Mouse (Mus musculus): ENCODE results near the gene Epb41l1.

The Epb41l1 gene

GRCm38 (mm10) chr2:156423672-156424071 is 3.0 kb downstream of the Epb41l1 start:
- no peak for DNase-seq (ENCODE audit: low spot score in 2 of 2)

DNA sequence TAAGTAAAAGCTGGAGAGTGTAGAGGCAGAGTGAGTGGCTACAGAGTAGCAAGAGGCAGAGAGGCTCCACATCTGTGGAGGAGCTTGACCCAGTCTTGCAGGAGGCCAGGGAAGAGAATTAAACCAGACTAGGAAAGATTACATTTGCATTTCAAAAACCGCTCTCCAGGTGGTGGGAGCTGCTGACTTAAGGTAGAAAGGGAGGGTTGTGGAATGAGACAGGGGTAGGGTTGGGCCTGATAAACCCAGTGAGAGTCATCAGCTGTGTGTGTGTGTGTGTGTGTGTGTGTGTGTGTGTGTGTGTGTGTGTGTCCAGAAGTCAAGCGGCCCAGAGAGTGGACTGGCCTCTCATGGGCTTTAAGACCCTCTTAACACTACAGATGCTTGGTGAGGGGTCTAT is 4.9 kb downstream of the Epb41l1 start:
- no peak for DNase-seq (ENCODE audit: low spot score in 2 of 2)

DNA sequence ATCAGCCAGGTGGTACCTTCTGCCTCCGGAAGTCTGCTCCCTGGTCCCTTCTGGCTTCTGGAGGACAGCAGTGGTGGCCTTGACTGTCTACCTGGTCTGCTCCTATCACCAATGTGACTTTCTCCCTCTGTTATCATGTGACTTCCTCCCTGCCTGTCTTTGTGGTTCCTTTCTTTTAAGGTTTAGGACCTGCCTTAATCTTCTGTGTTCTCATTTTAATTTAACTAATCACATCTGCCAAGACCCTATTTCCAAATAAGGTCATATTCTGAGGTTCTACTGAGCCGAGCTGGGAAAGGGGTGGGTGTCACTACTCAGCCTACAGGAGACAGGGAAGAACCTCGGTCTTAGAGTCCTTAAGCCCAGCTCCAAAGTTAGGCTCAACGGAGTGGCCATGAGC is 5.4 kb downstream of the Epb41l1 start:
- no peak for DNase-seq (ENCODE audit: low spot score in 2 of 2)

- no peak for DNase-seq (ENCODE audit: low spot score in 2 of 2)
Observed at GRCm38 (mm10) chr2:156429836-156430235, 9.1 kb downstream of the Epb41l1 start.

DNA sequence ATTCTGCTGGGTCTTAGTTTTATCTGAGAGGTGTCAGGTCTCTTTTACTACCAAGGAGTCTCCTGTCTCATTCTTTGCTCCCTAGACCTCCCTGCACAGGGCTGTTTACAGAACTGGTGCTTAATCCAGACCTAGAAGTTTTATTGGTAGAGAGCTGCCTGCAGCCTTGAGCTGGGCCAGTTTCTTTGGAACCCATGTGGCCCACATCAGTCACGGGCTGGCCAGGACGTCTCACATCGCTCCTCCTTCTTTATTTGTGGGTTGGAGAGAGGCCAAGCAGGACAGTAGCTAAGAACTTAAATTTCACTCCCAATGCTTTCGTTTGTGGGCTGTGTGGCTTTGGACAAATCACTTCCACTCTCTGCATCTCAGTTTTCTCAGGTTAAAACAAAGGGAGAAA is 9.6 kb downstream of the Epb41l1 start:
- no peak for DNase-seq (ENCODE audit: low spot score in 2 of 2)

GRCm38 (mm10) chr2:156431409-156431808 is 10.7 kb downstream of the Epb41l1 start:
- DNase-seq (ENCODE audit: low spot score in 2 of 2): no peak

- no peak for DNase-seq (ENCODE audit: low spot score in 2 of 2)
Observed at GRCm38 (mm10) chr2:156432086-156432485, 11.4 kb downstream of the Epb41l1 start.

- DNase-seq (ENCODE audit: low spot score in 2 of 2): no peak
Observed at GRCm38 (mm10) chr2:156432874-156433868, 12.5 kb downstream of the Epb41l1 start.

GRCm38 (mm10) chr2:156437637-156438036 is 16.9 kb downstream of the Epb41l1 start:
- no peak for DNase-seq (ENCODE audit: low spot score in 2 of 2)

GRCm38 (mm10) chr2:156439666-156440462 is 19.2 kb downstream of the Epb41l1 start:
- DNase-seq (ENCODE audit: low spot score in 2 of 2): peak in 1 of 2 experiments; percentile 46

DNA sequence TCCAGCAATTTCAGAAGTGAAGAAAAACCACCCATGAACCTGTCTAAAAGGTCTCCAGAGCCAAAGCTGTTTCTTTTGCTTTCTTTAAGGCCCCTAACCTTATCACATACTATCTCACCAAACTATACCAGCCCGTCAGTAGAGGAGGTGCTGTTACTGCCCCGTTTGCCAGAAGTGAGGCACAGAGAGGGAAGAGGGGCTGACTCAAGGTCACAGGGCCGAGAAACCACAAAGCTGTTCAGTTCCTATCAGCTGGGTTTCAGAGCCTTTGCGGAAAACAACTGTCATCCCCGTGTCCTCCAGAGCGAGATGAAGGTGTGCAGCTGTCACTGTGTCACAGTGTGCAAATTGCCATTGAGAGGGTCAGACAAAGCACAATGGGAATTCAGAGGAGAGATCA is 21.2 kb downstream of the Epb41l1 start:
- no peak for DNase-seq (ENCODE audit: low spot score in 2 of 2)

GRCm38 (mm10) chr2:156443323-156443722 is 22.6 kb downstream of the Epb41l1 start:
- no peak for DNase-seq (ENCODE audit: low spot score in 2 of 2)

DNA sequence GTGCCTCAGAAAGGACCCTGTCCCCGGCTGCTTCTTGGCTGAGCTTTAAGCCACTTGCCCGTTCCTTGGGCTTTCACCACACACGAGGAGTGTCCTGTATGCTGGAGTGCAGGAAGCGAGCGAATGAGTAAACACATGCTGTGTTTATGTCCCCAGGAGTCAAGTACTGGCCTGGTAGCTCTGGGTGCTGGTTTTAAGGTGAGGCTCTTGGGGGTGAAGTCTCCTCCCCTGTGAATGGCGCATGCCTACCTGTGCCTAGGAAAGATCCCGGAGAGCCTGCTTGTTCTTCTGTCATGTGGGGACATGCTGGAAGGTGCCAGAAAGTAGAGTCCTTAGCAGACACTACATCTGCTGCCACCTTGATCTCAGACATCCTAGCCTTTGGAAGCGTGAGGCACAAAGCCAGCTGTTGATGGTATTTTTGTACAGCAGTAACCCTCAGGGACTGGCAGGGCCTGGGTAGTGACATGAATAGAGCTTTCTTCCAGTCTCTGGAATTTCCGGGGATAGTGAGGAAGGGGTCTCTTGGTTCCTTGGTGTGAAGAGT is 25.9 kb downstream of the Epb41l1 start:
- no peak for DNase-seq (ENCODE audit: low spot score in 2 of 2)

DNA sequence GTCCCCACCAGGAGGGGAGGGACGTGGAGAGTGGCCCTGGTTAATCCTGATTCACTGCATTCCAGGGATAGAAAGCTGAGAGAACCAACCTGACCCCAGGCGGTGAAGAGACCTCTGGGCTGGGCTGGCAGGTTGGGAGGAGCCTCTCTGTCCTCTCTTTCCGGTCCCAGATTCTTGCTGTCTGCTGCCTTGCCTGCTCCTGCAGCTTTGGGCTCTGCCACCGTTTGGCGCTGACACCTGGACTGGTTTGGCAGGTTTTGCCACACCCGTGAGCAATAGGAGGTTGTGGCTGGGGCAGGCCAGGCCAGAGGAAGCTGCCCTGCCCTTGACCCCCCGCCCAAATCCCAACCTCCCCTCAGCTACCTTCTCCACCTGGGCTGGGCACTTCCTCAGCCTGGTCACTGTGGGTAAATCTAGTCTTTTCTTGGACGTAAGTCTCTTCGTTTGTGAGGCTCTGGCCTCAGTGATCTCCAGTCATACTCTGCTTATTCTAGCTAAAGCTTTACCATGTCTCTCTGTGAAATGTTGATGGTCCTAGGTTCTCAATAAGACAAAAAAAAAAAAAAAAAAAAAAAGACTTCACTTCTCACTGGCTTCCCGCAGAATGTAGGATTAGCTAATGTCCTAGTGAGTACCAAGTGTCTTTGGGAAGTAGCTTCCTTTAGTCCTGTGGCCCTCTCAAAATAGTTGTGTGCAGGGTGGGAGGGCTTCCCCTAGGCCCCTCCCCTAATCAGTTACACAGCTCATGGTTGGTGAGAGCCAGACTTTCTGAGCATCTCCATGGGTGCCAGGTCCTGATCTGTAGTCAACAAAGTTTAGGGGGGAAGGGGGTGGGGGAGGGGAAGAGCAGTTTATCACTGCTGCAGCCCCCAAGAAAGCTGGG is 26.9 kb downstream of the Epb41l1 start:
- DNase-seq (ENCODE audit: low spot score in 2 of 2): no peak

- no peak for DNase-seq (ENCODE audit: low spot score in 2 of 2)
Observed at GRCm38 (mm10) chr2:156451225-156452148, 30.8 kb downstream of the Epb41l1 start.

- DNase-seq (ENCODE audit: low spot score in 2 of 2): peak in 1 of 2 experiments; percentile 26
Observed at GRCm38 (mm10) chr2:156452149-156452536, 31.4 kb downstream of the Epb41l1 start.

- DNase-seq (ENCODE audit: low spot score in 2 of 2): no peak
Observed at GRCm38 (mm10) chr2:156453822-156454221, 33.1 kb downstream of the Epb41l1 start.

- no peak for DNase-seq (ENCODE audit: low spot score in 2 of 2)
Observed at GRCm38 (mm10) chr2:156455508-156456108, 34.9 kb downstream of the Epb41l1 start.

Data from frontal cortex, postnatal 10 days (tissue).